9 mouse cellular contexts compared by ENCODE assay signal in the genomic region with DNA sequence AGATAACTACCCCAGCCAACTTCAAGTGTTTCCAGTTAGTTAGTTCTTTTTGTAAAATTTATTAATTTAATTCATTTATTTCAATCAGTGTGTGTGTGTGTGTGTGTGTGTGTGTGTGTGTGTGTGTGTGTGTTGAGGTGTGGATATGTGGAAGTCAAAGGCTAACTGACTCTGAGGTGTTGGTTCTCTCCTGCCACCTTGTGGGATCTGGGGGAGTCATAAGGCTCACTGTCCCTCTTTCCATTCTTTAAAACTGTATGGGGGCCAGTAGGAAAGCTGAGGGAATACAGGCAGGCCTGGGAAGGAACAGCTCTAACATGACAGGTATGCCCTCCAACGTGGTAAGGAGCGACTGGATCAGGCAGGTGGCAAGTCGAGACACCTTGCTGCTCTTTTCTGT. TPM values are rescaled to one million over a fixed set of nuclear protein-coding genes. Genes with fewer than 3 reads are reported as not detected.
DNase-seq lines count a peak whose midpoint lies in the region; ATAC-seq lines count a peak whose summit lies in the region.
"Had no signal": no experiment of that assay in that cellular context is flagged by ENCODE, and none has a peak within 500 bp of the region (broad histone marks: within the 10 kb centered on the region; RNA-seq: fewer than 3 reads in every experiment).

No protein-coding gene starts in this region.

- 0 out of 2 replicates have a peak, but pooled peaks cover 2% of the 10 kb centered on the region for H3K9me3 ChIP-seq in midbrain, embryonic 14.5 days (ENCODE audit: control insufficient read depth, low read length)
- 0 out of 2 replicates have a peak, but pooled peaks cover 8% of the 10 kb centered on the region for H3K9me3 ChIP-seq in midbrain, embryonic 10.5 days (replicated peaks)
- H3K9me3 ChIP-seq in embryonic facial prominence, embryonic 14.5 days (ENCODE audit: control insufficient read depth, low read length): no peaks in the 10 kb centered on the region; the same call in 1 of the 2 replicates
- H3K9me3 ChIP-seq in midbrain, embryonic 11.5 days (ENCODE audit: control insufficient read depth, low read length): no peaks in the 10 kb centered on the region; the same call in 1 of the 2 replicates
- H3K9me3 ChIP-seq: midbrain, embryonic 13.5 days had no signal

- H3K27ac ChIP-seq in midbrain, embryonic 14.5 days (replicated peaks; ENCODE audit: low read depth, low read length): no peak overlapping the region
- no peak overlapping the region for H3K27ac ChIP-seq in midbrain, embryonic 10.5 days (replicated peaks)
- H3K27ac ChIP-seq in embryonic facial prominence, embryonic 14.5 days (replicated peaks; ENCODE audit: low read depth, low read length): no peak overlapping the region
- no peak overlapping the region for H3K27ac ChIP-seq in midbrain, embryonic 11.5 days (ENCODE audit: low read depth, low read length)
- H3K27ac ChIP-seq: midbrain, embryonic 13.5 days had no signal

- peak; percentile 9 for DNase-seq in gastrocnemius, postnatal 10 days
- no peak for DNase-seq in gastrocnemius, postnatal 4 days (ENCODE audit: low spot score in 2 of 2)
- DNase-seq in midbrain, embryonic 14.5 days: peak; percentile 44
- no peak for DNase-seq in midbrain, embryonic 10.5 days (ENCODE audit: low spot score)
- peak; percentile 12 for DNase-seq in embryonic facial prominence, embryonic 14.5 days (ENCODE audit: low spot score)
- DNase-seq in thymus, postnatal 25 days: peak; percentile 26
- no peak for DNase-seq in midbrain, embryonic 11.5 days (ENCODE audit: low spot score, missing footprints)
- no peak for DNase-seq in ovary, postnatal 14 days (ENCODE audit: low spot score)

- no peak overlapping the region for H3K4me2 ChIP-seq in midbrain, embryonic 14.5 days (ENCODE audit: low read length)
- no peak overlapping the region for H3K4me2 ChIP-seq in embryonic facial prominence, embryonic 14.5 days (ENCODE audit: low read depth, low read length)
- H3K4me2 ChIP-seq in midbrain, embryonic 11.5 days: no peak overlapping the region
- H3K4me2 ChIP-seq: midbrain, embryonic 13.5 days had no signal

- H3K36me3 ChIP-seq in midbrain, embryonic 14.5 days (ENCODE audit: control insufficient read depth, insufficient read depth, low read length): peaks cover 68% of the 10 kb centered on the region
- H3K36me3 ChIP-seq in midbrain, embryonic 10.5 days: peaks cover 95% of the 10 kb centered on the region
- peaks cover 82% of the 10 kb centered on the region for H3K36me3 ChIP-seq in embryonic facial prominence, embryonic 14.5 days (ENCODE audit: control insufficient read depth, insufficient read depth, low read length)
- peaks cover 13% of the 10 kb centered on the region for H3K36me3 ChIP-seq in midbrain, embryonic 11.5 days (ENCODE audit: control insufficient read depth, insufficient read depth, low read length)

- H3K4me1 ChIP-seq in midbrain, embryonic 14.5 days (ENCODE audit: control insufficient read depth, insufficient read depth, low read length): no peaks in the 10 kb centered on the region
- no peaks in the 10 kb centered on the region for H3K4me1 ChIP-seq in midbrain, embryonic 10.5 days
- H3K4me1 ChIP-seq in embryonic facial prominence, embryonic 14.5 days (ENCODE audit: control insufficient read depth, insufficient read depth, low read length): no peaks in the 10 kb centered on the region
- H3K4me1 ChIP-seq in midbrain, embryonic 11.5 days (ENCODE audit: control insufficient read depth, insufficient read depth, low read length): no peaks in the 10 kb centered on the region
- H3K4me1 ChIP-seq: midbrain, embryonic 13.5 days had no signal

- ATAC-seq in midbrain, embryonic 14.5 days (ENCODE audit: low FRiP score, low TSS enrichment): no peak
- ATAC-seq in embryonic facial prominence, embryonic 14.5 days (ENCODE audit: low read depth): no peak
- no peak for ATAC-seq in midbrain, embryonic 11.5 days (ENCODE audit: low FRiP score)
- ATAC-seq: midbrain, embryonic 13.5 days had no signal

- WGBS in midbrain, embryonic 14.5 days: 71% methylated on average over 3 of the region's 3 CpGs
- WGBS in midbrain, embryonic 10.5 days: 77% methylated on average over 3 of the region's 3 CpGs
- WGBS in embryonic facial prominence, embryonic 14.5 days: 63% methylated on average over 3 of the region's 3 CpGs
- WGBS in midbrain, embryonic 11.5 days: 62% methylated on average over 3 of the region's 3 CpGs

- H3K27me3 ChIP-seq in midbrain, embryonic 14.5 days (ENCODE audit: control insufficient read depth, insufficient read depth, low read length): no peaks in the 10 kb centered on the region
- H3K27me3 ChIP-seq in midbrain, embryonic 10.5 days (ENCODE audit: low read depth, poor library complexity, severe bottlenecking): no peaks in the 10 kb centered on the region
- H3K27me3 ChIP-seq in embryonic facial prominence, embryonic 14.5 days (replicated peaks; ENCODE audit: control insufficient read depth, insufficient read depth, low read length): no peaks in the 10 kb centered on the region
- no peaks in the 10 kb centered on the region for H3K27me3 ChIP-seq in midbrain, embryonic 11.5 days (ENCODE audit: control insufficient read depth, insufficient read depth, low read length)
- H3K27me3 ChIP-seq: midbrain, embryonic 13.5 days had no signal

- H3K9ac ChIP-seq in midbrain, embryonic 14.5 days (replicated peaks; ENCODE audit: low read length): no peak overlapping the region
- H3K9ac ChIP-seq in embryonic facial prominence, embryonic 14.5 days (ENCODE audit: low read depth, low read length): no peak overlapping the region
- H3K9ac ChIP-seq in midbrain, embryonic 11.5 days (ENCODE audit: low read length): no peak overlapping the region
- H3K9ac ChIP-seq: midbrain, embryonic 13.5 days had no signal

- no peak overlapping the region for H3K4me3 ChIP-seq in midbrain, embryonic 14.5 days (replicated peaks; ENCODE audit: low read depth, low read length)
- H3K4me3 ChIP-seq in midbrain, embryonic 10.5 days: no peak overlapping the region
- no peak overlapping the region for H3K4me3 ChIP-seq in embryonic facial prominence, embryonic 14.5 days (ENCODE audit: low read depth, low read length)
- no peak overlapping the region for H3K4me3 ChIP-seq in midbrain, embryonic 11.5 days (ENCODE audit: low read depth, low read length)
- H3K4me3 ChIP-seq: midbrain, embryonic 13.5 days had no signal

RNA-seq across cellular contexts. Expression of a gene that starts 34.8 kb away (rescaled TPM):
- total RNA-seq in gastrocnemius, postnatal 10 days (2021): 10 to 100 TPM; 20.8 to 25.4 TPM
- 10 to 100 TPM; 24.7 to 28.9 TPM for total RNA-seq in gastrocnemius, postnatal 4 days (2021)
- polyA plus RNA-seq in midbrain, embryonic 14.5 days (2014; fragmentation: Nextera tagmentation; extraction: Ambion mirVana): 10.7 and 11.6 TPM in 2 replicates
- polyA plus RNA-seq in midbrain, embryonic 10.5 days (2016; fragmentation: Nextera tagmentation; extraction: Ambion mirVana): 2.9 and 4.0 TPM in 2 replicates
- polyA plus RNA-seq in embryonic facial prominence, embryonic 14.5 days (2014; fragmentation: Nextera tagmentation; extraction: Ambion mirVana): 7.6 and 8.4 TPM in 2 replicates
- 4.6 and 5.0 TPM in 2 replicates for polyA plus RNA-seq in midbrain, embryonic 11.5 days (2014; fragmentation: Nextera tagmentation; extraction: Ambion mirVana)

RNA-seq across cellular contexts. Expression of a gene that starts 43.4 kb away (rescaled TPM):
- 1 to 10 TPM; 4.8 to 6.1 TPM for total RNA-seq in gastrocnemius, postnatal 10 days (2021)
- total RNA-seq in gastrocnemius, postnatal 4 days (2021): 1 to 10 TPM; 7.7 to 9.7 TPM
- polyA plus RNA-seq in midbrain, embryonic 14.5 days (2014; fragmentation: Nextera tagmentation; extraction: Ambion mirVana): 11.7 and 16.8 TPM in 2 replicates
- 16.2 and 18.5 TPM in 2 replicates for polyA plus RNA-seq in midbrain, embryonic 10.5 days (2016; fragmentation: Nextera tagmentation; extraction: Ambion mirVana)
- polyA plus RNA-seq in embryonic facial prominence, embryonic 14.5 days (2014; fragmentation: Nextera tagmentation; extraction: Ambion mirVana): 9.3 and 10.2 TPM in 2 replicates
- polyA plus RNA-seq in midbrain, embryonic 11.5 days (2014; fragmentation: Nextera tagmentation; extraction: Ambion mirVana): 12.3 and 13.6 TPM in 2 replicates

RNA-seq across cellular contexts. Expression of a gene that starts 43.6 kb away (rescaled TPM):
- total RNA-seq in gastrocnemius, postnatal 10 days (2021): 1 to 10 TPM; 7.3 to 9.5 TPM
- total RNA-seq in gastrocnemius, postnatal 4 days (2021): 10 to 100 TPM in 1 of 2 experiments, 1 to 10 TPM in 1; 9.8 to 11.5 TPM
- polyA plus RNA-seq in midbrain, embryonic 14.5 days (2014; fragmentation: Nextera tagmentation; extraction: Ambion mirVana): 9.1 and 10.6 TPM in 2 replicates
- polyA plus RNA-seq in midbrain, embryonic 10.5 days (2016; fragmentation: Nextera tagmentation; extraction: Ambion mirVana): 27.8 and 30.2 TPM in 2 replicates
- polyA plus RNA-seq in embryonic facial prominence, embryonic 14.5 days (2014; fragmentation: Nextera tagmentation; extraction: Ambion mirVana): 9.3 and 10.4 TPM in 2 replicates
- 22.0 and 23.9 TPM in 2 replicates for polyA plus RNA-seq in midbrain, embryonic 11.5 days (2014; fragmentation: Nextera tagmentation; extraction: Ambion mirVana)

Comparison
In these comparisons a context has a peak if more than half of its experiments do, and no peak if none do; other contexts are left out.
1. DNase-seq: peak in gastrocnemius, postnatal 10 days (single experiment), midbrain, embryonic 14.5 days (single experiment), embryonic facial prominence, embryonic 14.5 days (single experiment) and thymus, postnatal 25 days (single experiment); none in gastrocnemius, postnatal 4 days (0 of 2), midbrain, embryonic 10.5 days (single experiment), midbrain, embryonic 11.5 days (single experiment) and ovary, postnatal 14 days (single experiment).